Mouse (Mus musculus) liver, postnatal 0 days (tissue): ENCODE measurements around the gene Hoxd4. TPM values are rescaled to one million over a fixed set of nuclear protein-coding genes. Genes with fewer than 3 reads are reported as not detected.
A peak's percentile ranks its signal among the peaks of the same experiment; 100 is the strongest.

Source experiments
- ATAC-seq: fragments of 200-750 bp; cut with Nextera tagmentation; 2 replicates; pipeline ENCODE4 v1.8.0; 2017; ENCODE audit warnings: mild to moderate bottlenecking, moderate library complexity
- DNase-seq: peaks from one replicate; pipeline ENCODE4 v3.0.0-alpha.2; 2016
- H3K27ac ChIP-seq: fragments of 300-500 bp; sonication (generic); 2 replicates; pipeline ENCODE4 v1.5.1; 2014; ENCODE audit warnings: antibody characterized with exemption, moderate library complexity, mild to moderate bottlenecking, low read depth
- H3K27me3 ChIP-seq: fragments of 300-500 bp; sonication (generic); 2 replicates; pipeline ENCODE4 v1.6.1; 2014; ENCODE audit warnings: low read length, control low read depth, mixed read lengths; ENCODE audit not compliant: insufficient read depth
- H3K36me3 ChIP-seq: fragments of 300-500 bp; sonication (generic); replicated peaks from 2 replicates; pipeline ENCODE4 v1.6.1; 2014; ENCODE audit warnings: mild to moderate bottlenecking, control low read depth, low read length, moderate library complexity, mixed read lengths; ENCODE audit not compliant: insufficient read depth
- H3K4me1 ChIP-seq: fragments of 300-500 bp; sonication (generic); 2 replicates; pipeline ENCODE4 v1.6.1; 2014; ENCODE audit warnings: antibody characterized with exemption, mild to moderate bottlenecking, control low read depth; ENCODE audit not compliant: insufficient read depth
- H3K4me2 ChIP-seq: fragments of 300-500 bp; sonication (generic); 2 replicates; pipeline ENCODE4 v1.6.1; 2014; ENCODE audit warnings: low read depth, mild to moderate bottlenecking, low read length, moderate library complexity, mixed read lengths
- H3K4me3 ChIP-seq: fragments of 300-500 bp; sonication (generic); 2 replicates; pipeline ENCODE4 v1.5.1; 2014; ENCODE audit warnings: low read depth, low read length
- H3K9ac ChIP-seq: fragments of 300-500 bp; sonication (generic); replicated peaks from 2 replicates; pipeline ENCODE4 v1.6.1; 2014; ENCODE audit warnings: mild to moderate bottlenecking, moderate library complexity
- H3K9me3 ChIP-seq: fragments of 300-500 bp; sonication (generic); 2 replicates; pipeline ENCODE4 v1.6.1; 2016; ENCODE audit warnings: mild to moderate bottlenecking, control low read depth, low read length, mixed read lengths
- CTCF ChIP-seq: sonication (generic); IDR thresholded peaks from 2 replicates; pipeline ENCODE4 v1.5.1; 2016; ENCODE audit warnings: antibody characterized with exemption, low read depth
- EP300 ChIP-seq: IDR thresholded peaks from 2 replicates; pipeline ENCODE4 v1.6.1; 2016; ENCODE audit warnings: antibody characterized with exemption, low read depth, mild to moderate bottlenecking
- WGBS: fragments of 180-500 bp; shearing (Covaris S2); extraction: QIAGEN DNeasy Blood & Tissue Kit; methylation state at CpG from one replicate; pipeline ENCODE4 v1.1.7; 2014; ENCODE audit not compliant: insufficient replicate concordance; 5-methylcytosine and 5-hydroxymethylcytosine counted together
- polyA plus RNA-seq: library from polyadenylated mRNA; unstranded; fragments of >200 nt; fragmentation: Nextera tagmentation; extraction: Ambion mirVana; gene quantifications from 2 replicates; pipeline ENCODE4 v1.2.1, GENCODE M21; 2015

Gene Hoxd4
- polyA plus RNA-seq, 1 experiment from 2014 or later: not detected

DNA sequence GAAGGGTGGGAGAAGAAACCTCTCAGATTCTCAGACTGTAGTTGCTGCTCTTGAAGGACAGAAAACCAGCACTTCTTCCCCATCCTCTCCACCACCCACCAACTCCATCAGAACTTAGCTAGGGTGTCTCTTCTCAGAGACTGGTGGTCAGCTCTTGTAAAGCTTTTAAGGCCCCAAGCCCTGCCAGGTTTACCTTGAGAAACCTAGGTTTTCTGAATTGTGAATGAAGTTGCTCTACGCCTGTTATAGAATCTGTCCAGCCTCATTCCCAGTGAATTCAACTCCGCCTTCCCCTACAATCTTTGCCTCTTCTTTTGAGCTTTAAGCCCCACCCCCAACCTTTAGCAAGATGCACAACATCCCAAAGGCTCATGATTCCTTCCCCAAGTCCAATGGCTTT is 34.6 kb upstream of the Hoxd4 start:
- no peak for TF ChIP-seq EP300
- no peak for TF ChIP-seq CTCF
- ATAC-seq: no peak
- no peak for DNase-seq
- Histone ChIP-seq H3K27ac (no peak overlapping the region), H3K9me3 (no peaks in the 10 kb centered on the region), H3K36me3 (no peaks in the 10 kb centered on the region), H3K27me3 (peaks cover 100% of the 10 kb centered on the region), H3K9ac (no peak overlapping the region), H3K4me2 (no peak overlapping the region), H3K4me3 (no peak overlapping the region), H3K4me1 (peaks cover 3% of the 10 kb centered on the region; the same call in 1 of the 2 replicates)
- WGBS: 13% methylated on average over 2 of the region's 2 CpGs

DNA sequence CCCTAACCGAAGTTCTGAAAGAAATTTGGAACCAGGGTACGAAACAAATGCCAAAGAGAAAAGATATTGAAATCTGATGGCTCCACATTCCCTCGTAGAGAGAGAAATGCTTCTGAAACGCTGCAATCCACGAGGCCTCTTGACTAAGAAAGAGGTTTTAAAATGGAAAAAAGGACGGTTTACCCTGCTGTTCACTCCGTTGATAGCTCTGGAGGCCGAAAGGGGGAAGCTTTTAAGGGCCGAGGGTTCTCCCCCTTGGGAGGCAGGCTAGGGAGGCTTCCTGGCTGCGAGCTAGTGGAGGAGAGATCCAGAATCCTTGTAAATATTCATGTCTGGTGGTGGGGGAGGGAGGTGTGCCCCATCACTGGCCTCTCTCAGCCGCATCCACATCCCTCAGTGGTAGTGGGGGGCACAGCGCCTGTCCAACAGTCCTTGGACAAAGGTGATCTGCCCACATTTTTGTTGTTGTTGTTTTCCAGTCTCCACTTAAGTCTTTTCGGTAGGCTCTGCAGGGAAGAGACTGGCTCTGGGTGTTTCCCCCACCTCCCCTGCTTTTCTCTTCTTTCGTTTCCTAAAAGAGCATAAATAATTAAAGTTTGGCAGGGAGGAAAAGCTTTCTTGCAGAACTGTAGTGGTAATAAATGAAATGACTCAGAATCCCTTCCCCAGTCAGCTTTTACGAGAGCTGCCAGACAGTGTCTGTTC is 32.7 kb upstream of the Hoxd4 start, which contains the start of gene Hoxd11:
Gene Hoxd11, plus strand, starts transcription at position 667 of the 705 bp plus-strand sequence.
- WGBS: 2% methylated on average over 15 of the region's 15 CpGs
- H3K4me2 ChIP-seq: no peak within 1 kb of the TSS
- DNase-seq: peak; percentile 8

DNA sequence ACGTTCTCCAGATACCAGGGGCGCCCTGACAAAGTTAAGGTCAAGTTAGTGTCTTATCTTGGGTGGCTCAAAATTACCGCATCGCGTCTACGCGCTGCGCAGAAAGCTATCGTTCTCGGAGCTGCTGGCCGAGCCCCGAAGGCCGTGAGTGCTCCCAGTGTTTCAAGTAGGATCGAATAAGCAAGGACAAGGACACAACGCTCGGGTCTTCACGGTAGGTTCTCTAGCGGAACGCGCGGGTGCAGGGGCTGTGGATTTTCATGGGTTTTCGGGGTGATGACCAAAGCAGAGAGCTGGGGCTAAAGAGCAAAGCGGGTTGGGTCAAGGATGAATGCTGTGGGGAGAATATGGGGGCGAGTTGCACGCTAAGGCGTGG is 32.1 kb upstream of the Hoxd4 start:
- ATAC-seq (no peak), DNase-seq (no peak)
- Histone ChIP-seq H3K4me1 (peaks cover 3% of the 10 kb centered on the region; the same call in 1 of the 2 replicates), H3K4me3 (no peak overlapping the region), H3K27me3 (peaks cover 100% of the 10 kb centered on the region), H3K9ac (no peak overlapping the region), H3K36me3 (no peaks in the 10 kb centered on the region), H3K9me3 (no peaks in the 10 kb centered on the region), H3K4me2 (no peak overlapping the region), H3K27ac (no peak overlapping the region)
- TF ChIP-seq EP300: no peak
- TF ChIP-seq CTCF: no peak
- WGBS: 1% methylated on average over 26 of the region's 26 CpGs

More for the DNA sequence above, 32.7 kb upstream of the Hoxd4 start, which contains the start of gene Hoxd11:
- Histone ChIP-seq H3K9me3 (no peaks in the 10 kb centered on the region), H3K4me3 (no peak within 1 kb of the TSS), H3K36me3 (no peaks in the 10 kb centered on the region), H3K27me3 (peaks cover 100% of the 10 kb centered on the region), H3K27ac (no peak within 1 kb of the TSS), H3K4me1 (peaks cover 3% of the 10 kb centered on the region; the same call in 1 of the 2 replicates), H3K9ac (no peak within 1 kb of the TSS)
- ATAC-seq: no peak
- TF ChIP-seq CTCF (no peak), EP300 (no peak)

DNA sequence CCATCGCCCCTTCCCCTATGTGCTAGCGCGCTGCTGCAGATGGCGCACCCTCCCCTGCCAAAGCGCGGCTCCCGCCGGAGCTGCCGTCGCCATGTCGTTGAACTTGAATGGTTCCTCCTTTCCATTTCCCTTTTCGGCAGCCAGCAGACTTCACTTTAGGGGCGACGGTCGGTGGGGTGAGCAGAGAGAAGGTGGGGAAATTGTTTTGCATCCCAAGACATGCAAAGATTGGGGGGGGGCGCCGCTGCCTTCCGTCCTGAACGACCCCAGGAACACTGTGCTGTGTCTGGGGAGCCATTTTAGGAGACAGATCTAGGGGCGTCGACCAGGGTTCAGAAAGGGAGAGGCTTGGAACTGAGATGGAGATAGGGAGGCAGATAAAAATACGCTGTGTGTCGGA is 31.7 kb upstream of the Hoxd4 start:
- no peak overlapping the region for H3K9ac ChIP-seq
- no peak overlapping the region for H3K4me2 ChIP-seq
- peaks cover 100% of the 10 kb centered on the region for H3K27me3 ChIP-seq
- H3K36me3 ChIP-seq: no peaks in the 10 kb centered on the region
- peak; percentile 13 for DNase-seq
- WGBS: 1% methylated on average over 23 of the region's 23 CpGs
- no peak overlapping the region for H3K27ac ChIP-seq
- no peak for ATAC-seq
- H3K4me3 ChIP-seq: no peak overlapping the region
- TF ChIP-seq CTCF (no peak), EP300 (no peak)
- H3K4me1 ChIP-seq: peaks cover 3% of the 10 kb centered on the region; the same call in 1 of the 2 replicates
- H3K9me3 ChIP-seq: no peaks in the 10 kb centered on the region

DNA sequence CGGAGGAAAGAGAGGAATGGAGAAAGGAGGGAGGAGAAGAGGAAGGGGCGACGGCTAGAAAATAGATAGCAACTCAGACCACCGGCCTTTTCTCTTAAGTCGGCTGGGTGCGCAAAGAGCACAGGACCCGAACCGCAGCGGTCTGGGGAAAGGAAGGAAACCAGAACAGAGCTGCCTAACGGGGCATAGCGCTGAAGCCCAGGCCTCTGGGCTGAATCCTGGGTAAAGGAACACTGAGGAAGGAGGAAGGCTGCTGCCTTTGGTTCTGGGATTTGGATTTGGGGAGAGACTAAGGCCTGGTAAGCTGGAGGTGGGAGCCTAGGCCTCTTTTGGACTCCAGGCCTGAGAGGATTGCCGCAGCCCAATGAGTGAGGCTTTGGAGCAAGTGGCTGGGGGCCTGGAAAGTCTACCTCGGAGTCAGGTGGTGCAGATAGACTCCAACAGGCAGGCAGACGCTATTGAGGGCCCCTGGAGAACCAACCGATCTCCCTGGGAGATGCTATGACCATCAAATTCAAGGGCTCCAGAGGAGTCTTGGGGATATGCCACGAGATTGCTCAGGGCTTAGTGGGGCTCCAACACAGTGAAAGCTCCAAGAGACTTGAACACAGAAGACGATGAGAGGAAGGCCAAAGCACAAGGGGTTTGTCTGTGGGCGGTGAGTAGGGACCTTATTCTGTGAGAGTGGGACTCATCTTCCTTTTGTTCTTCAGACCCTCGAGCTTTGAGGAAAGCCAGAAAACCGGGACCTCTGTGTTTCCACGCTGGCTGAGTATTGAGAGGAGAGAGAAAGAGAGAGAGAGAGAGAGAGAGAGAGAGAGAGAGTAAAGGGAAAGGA is 30.9 kb upstream of the Hoxd4 start:
- ATAC-seq (no peak), DNase-seq (peak; percentile 12)
- Histone ChIP-seq H3K27me3 (peaks cover 100% of the 10 kb centered on the region), H3K9ac (no peak overlapping the region), H3K9me3 (no peaks in the 10 kb centered on the region), H3K27ac (no peak overlapping the region), H3K4me3 (no peak overlapping the region), H3K4me1 (peaks cover 3% of the 10 kb centered on the region; the same call in 1 of the 2 replicates), H3K4me2 (no peak overlapping the region), H3K36me3 (no peaks in the 10 kb centered on the region)
- TF ChIP-seq CTCF (no peak), EP300 (no peak)
- WGBS: 2% methylated on average over 21 of the region's 21 CpGs
